Mouse (Mus musculus): ENCODE data around the gene Parva. TPM values are rescaled to one million over a fixed set of nuclear protein-coding genes. Genes with fewer than 3 reads are reported as not detected.

Gene Parva
- polyA plus RNA-seq, 1 experiment from 2014 or later = 70.0 TPM

DNA sequence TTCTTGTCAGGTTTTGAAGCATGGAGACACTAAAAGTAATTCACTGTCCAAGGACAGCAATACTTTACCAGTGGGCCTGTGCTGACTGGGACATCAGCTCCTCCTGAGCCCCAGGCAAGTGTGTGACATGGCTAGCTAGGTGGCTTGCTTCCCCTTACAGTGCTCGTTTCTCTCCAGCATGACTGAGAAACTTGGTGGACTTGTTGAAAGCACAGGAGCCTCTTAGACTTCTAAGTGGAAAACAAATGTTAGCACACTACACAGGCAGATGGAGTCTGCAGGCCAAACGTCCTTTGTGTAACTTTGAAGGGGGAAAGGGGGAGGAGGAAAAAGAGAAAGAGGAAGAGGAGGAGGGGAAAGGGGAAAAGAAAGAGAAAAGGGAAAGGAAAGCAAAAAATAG is 172.3 kb downstream of the Parva start:
- TF ChIP-seq EP300 (IDR thresholded peaks at IDR 0.05) (no peak), CTCF (IDR thresholded peaks at IDR 0.05) (no peak)
- 21% methylated on average over 2 of the region's 2 CpGs for WGBS

DNA sequence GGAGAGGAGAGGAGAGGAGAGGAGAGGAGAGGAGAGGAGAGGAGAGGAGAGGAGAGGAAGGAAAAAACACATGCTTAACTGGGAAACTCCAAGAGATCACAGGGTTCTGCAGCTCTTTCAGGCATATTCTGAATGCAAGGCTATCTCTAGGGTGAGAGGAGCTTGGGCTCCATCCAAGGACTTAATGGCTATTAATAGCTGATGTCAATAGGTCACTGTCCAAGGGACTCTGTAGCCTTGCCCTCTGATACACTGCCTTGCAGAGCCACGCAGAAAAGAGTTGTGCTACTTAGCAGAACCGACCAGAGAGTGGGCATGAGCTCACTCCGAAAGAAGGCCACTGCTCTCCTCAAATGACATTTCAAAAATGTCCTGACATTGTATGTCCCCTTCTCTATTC is 172.9 kb downstream of the Parva start:
- H3K27me3 ChIP-seq (replicated peaks; ENCODE audit: insufficient read depth, low read length) = no peaks in the 10 kb centered on the region
- H3K9ac ChIP-seq (replicated peaks; ENCODE audit: low read depth) = no peak overlapping the region
- no peaks in the 10 kb centered on the region for H3K36me3 ChIP-seq (ENCODE audit: insufficient read depth, low read length)
- DNase-seq (ENCODE audit: low spot score) (no peak), ATAC-seq (no peak)
- no peak overlapping the region for H3K4me2 ChIP-seq (replicated peaks; ENCODE audit: low read depth, low read length)
- H3K27ac ChIP-seq (ENCODE audit: low read length) = no peak overlapping the region
- H3K4me3 ChIP-seq (ENCODE audit: low read depth, low read length) = no peak overlapping the region
- no peak for TF ChIP-seq EP300 (IDR thresholded peaks at IDR 0.05)
- TF ChIP-seq CTCF (IDR thresholded peaks at IDR 0.05) = no peak
- H3K4me1 ChIP-seq (ENCODE audit: insufficient read depth, low read depth, low read length) = no peaks in the 10 kb centered on the region; the same call in 1 of the 2 replicates
- 39% methylated on average over 3 of the region's 3 CpGs for WGBS
- H3K9me3 ChIP-seq (ENCODE audit: low read length) = no peaks in the 10 kb centered on the region

More for the DNA sequence above, 172.3 kb downstream of the Parva start:
- Histone ChIP-seq H3K9ac (replicated peaks; ENCODE audit: low read depth) (no peak overlapping the region), H3K36me3 (ENCODE audit: insufficient read depth, low read length) (no peaks in the 10 kb centered on the region), H3K4me1 (ENCODE audit: insufficient read depth, low read depth, low read length) (no peaks in the 10 kb centered on the region; the same call in 1 of the 2 replicates), H3K27ac (ENCODE audit: low read length) (no peak overlapping the region), H3K9me3 (ENCODE audit: low read length) (no peaks in the 10 kb centered on the region), H3K27me3 (replicated peaks; ENCODE audit: insufficient read depth, low read length) (no peaks in the 10 kb centered on the region), H3K4me3 (ENCODE audit: low read depth, low read length) (no peak overlapping the region), H3K4me2 (replicated peaks; ENCODE audit: low read depth, low read length) (no peak overlapping the region)
- DNase-seq (ENCODE audit: low spot score) (peak; percentile 57), ATAC-seq (peak; percentile 60)

DNA sequence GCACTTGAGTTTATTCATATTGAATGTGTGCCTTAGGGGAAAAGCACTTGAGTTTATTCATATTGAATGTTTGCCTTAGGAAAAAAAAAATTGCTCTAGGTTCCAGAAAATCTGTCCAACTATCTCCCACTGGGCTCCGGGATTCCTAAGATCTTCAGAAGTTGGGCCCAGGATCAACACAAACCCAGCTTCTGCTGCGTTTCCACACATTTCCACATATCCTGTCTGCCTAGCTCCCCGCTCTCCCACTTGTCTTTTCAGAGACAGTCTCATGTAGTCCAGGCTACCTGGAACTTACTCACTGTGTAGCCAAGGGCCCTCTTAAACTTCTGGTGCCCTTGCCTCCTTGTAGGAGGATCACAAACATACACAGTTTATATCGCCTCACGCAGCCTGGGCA is 175.7 kb downstream of the Parva start:
- Histone ChIP-seq H3K4me3 (ENCODE audit: low read depth, low read length) (no peak overlapping the region), H3K27me3 (replicated peaks; ENCODE audit: insufficient read depth, low read length) (no peaks in the 10 kb centered on the region), H3K36me3 (ENCODE audit: insufficient read depth, low read length) (no peaks in the 10 kb centered on the region), H3K9ac (replicated peaks; ENCODE audit: low read depth) (no peak overlapping the region), H3K9me3 (ENCODE audit: low read length) (no peaks in the 10 kb centered on the region), H3K4me2 (replicated peaks; ENCODE audit: low read depth, low read length) (no peak overlapping the region), H3K4me1 (ENCODE audit: insufficient read depth, low read depth, low read length) (no peaks in the 10 kb centered on the region; the same call in 1 of the 2 replicates), H3K27ac (ENCODE audit: low read length) (0 out of 2 replicates have a peak overlapping the region, but pooled peaks have one; percentile 38)
- 62% methylated on average over 5 of the region's 5 CpGs for WGBS
- TF ChIP-seq CTCF (IDR thresholded peaks at IDR 0.05) (no peak), EP300 (IDR thresholded peaks at IDR 0.05) (no peak)
- DNase-seq (ENCODE audit: low spot score) (no peak), ATAC-seq (no peak)

- Histone ChIP-seq H3K9me3 (ENCODE audit: low read length) (no peaks in the 10 kb centered on the region), H3K4me3 (ENCODE audit: low read depth, low read length) (no peak overlapping the region), H3K4me2 (replicated peaks; ENCODE audit: low read depth, low read length) (no peak overlapping the region), H3K36me3 (ENCODE audit: insufficient read depth, low read length) (no peaks in the 10 kb centered on the region), H3K9ac (replicated peaks; ENCODE audit: low read depth) (no peak overlapping the region), H3K4me1 (ENCODE audit: insufficient read depth, low read depth, low read length) (no peaks in the 10 kb centered on the region; the same call in 1 of the 2 replicates), H3K27ac (ENCODE audit: low read length) (0 out of 2 replicates have a peak overlapping the region, but pooled peaks have one; percentile 38), H3K27me3 (replicated peaks; ENCODE audit: insufficient read depth, low read length) (no peaks in the 10 kb centered on the region)
- ATAC-seq (peak; percentile 80), DNase-seq (ENCODE audit: low spot score) (peak; percentile 79)
- WGBS = 44% methylated on average over 10 of the region's 10 CpGs
- TF ChIP-seq CTCF (IDR thresholded peaks at IDR 0.05) (no peak), EP300 (IDR thresholded peaks at IDR 0.05) (no peak)
Observed at GRCm38 (mm10) chr7:112603496-112604170, 176.3 kb downstream of the Parva start.

GRCm38 (mm10) chr7:112604209-112604608 is 176.9 kb downstream of the Parva start:
- H3K9ac ChIP-seq (replicated peaks; ENCODE audit: low read depth) = no peak overlapping the region
- no peak overlapping the region for H3K4me3 ChIP-seq (ENCODE audit: low read depth, low read length)
- 51% methylated on average over 8 of the region's 8 CpGs for WGBS
- H3K27me3 ChIP-seq (replicated peaks; ENCODE audit: insufficient read depth, low read length) = no peaks in the 10 kb centered on the region
- no peaks in the 10 kb centered on the region for H3K9me3 ChIP-seq (ENCODE audit: low read length)
- no peaks in the 10 kb centered on the region; the same call in 1 of the 2 replicates for H3K4me1 ChIP-seq (ENCODE audit: insufficient read depth, low read depth, low read length)
- TF ChIP-seq CTCF (IDR thresholded peaks at IDR 0.05) = no peak
- no peak for TF ChIP-seq EP300 (IDR thresholded peaks at IDR 0.05)
- H3K27ac ChIP-seq (ENCODE audit: low read length) = no peak overlapping the region
- ATAC-seq (no peak), DNase-seq (ENCODE audit: low spot score) (no peak)
- H3K4me2 ChIP-seq (replicated peaks; ENCODE audit: low read depth, low read length) = no peak overlapping the region
- no peaks in the 10 kb centered on the region for H3K36me3 ChIP-seq (ENCODE audit: insufficient read depth, low read length)

- WGBS = 58% methylated on average over 3 of the region's 3 CpGs
- H3K27ac ChIP-seq (ENCODE audit: low read length) = no peak overlapping the region
- no peak for ATAC-seq
Observed at GRCm38 (mm10) chr7:112614046-112614790, 186.9 kb downstream of the Parva start.

More at GRCm38 (mm10) chr7:112614046-112614790, 186.9 kb downstream of the Parva start:
- no peaks in the 10 kb centered on the region for H3K9me3 ChIP-seq (ENCODE audit: low read length)
- H3K36me3 ChIP-seq (ENCODE audit: insufficient read depth, low read length) = no peaks in the 10 kb centered on the region
- TF ChIP-seq CTCF (IDR thresholded peaks at IDR 0.05) (no peak), EP300 (IDR thresholded peaks at IDR 0.05) (no peak)
- no peak overlapping the region for H3K9ac ChIP-seq (replicated peaks; ENCODE audit: low read depth)
- no peak for DNase-seq (ENCODE audit: low spot score)
- no peaks in the 10 kb centered on the region for H3K4me1 ChIP-seq (ENCODE audit: insufficient read depth, low read depth, low read length)
- no peak overlapping the region for H3K4me2 ChIP-seq (replicated peaks; ENCODE audit: low read depth, low read length)
- no peak overlapping the region for H3K4me3 ChIP-seq (ENCODE audit: low read depth, low read length)
- H3K27me3 ChIP-seq (replicated peaks; ENCODE audit: insufficient read depth, low read length) = no peaks in the 10 kb centered on the region
